In genomic region chr5:140506096-140506794, GRCm38 (mm10) we compare ENCODE assay signal across 9 mouse cellular contexts. TPM values are rescaled to one million over a fixed set of nuclear protein-coding genes. Genes with fewer than 3 reads are reported as not detected.
DNase-seq lines count a peak whose midpoint lies in the region; ATAC-seq and TF ChIP-seq lines count a peak whose summit lies in the region.
"Had no signal": no experiment of that assay in that cellular context is flagged by ENCODE, and none has a peak within 500 bp of the region (broad histone marks: within the 10 kb centered on the region; RNA-seq: fewer than 3 reads in every experiment).

No protein-coding gene starts in this region.

- no peak for TF ChIP-seq CTCF in liver, postnatal 0 days (IDR thresholded peaks at IDR 0.05; ENCODE audit: low read depth)

- H3K4me3 ChIP-seq in heart, embryonic 15.5 days, result peak overlapping the region; percentile 71
- H3K4me3 ChIP-seq in liver, postnatal 0 days (ENCODE audit: low read depth, low read length), result peak overlapping the region; percentile 58

- no peak for ATAC-seq in heart, embryonic 15.5 days (replicated peaks; ENCODE audit: insufficient number of reproducible peaks, insufficient read depth, low FRiP score, low read depth)
- ATAC-seq in liver, postnatal 0 days, result no peak

- H3K27me3 ChIP-seq in heart, embryonic 15.5 days, result no peaks in the 10 kb centered on the region
- no peaks in the 10 kb centered on the region for H3K27me3 ChIP-seq in liver, postnatal 0 days (ENCODE audit: insufficient read depth, low read length)
- H3K27me3 ChIP-seq in splenic B cell, adult 2 months (ENCODE audit: control insufficient read depth, insufficient read depth, low read length, poor library complexity, severe bottlenecking), result no peaks in the 10 kb centered on the region

- WGBS in heart, embryonic 15.5 days, result 32% methylated on average over 22 of the region's 22 CpGs
- 20% methylated on average over 22 of the region's 22 CpGs for WGBS in liver, postnatal 0 days (ENCODE audit: insufficient replicate concordance)

- H3K9me3 ChIP-seq in heart, embryonic 15.5 days (replicated peaks), result no peaks in the 10 kb centered on the region
- H3K9me3 ChIP-seq in liver, postnatal 0 days (ENCODE audit: low read length), result no peaks in the 10 kb centered on the region

- H3K27ac ChIP-seq in heart, embryonic 15.5 days, result peak overlapping the region; percentile 68
- H3K27ac ChIP-seq in liver, postnatal 0 days (ENCODE audit: low read depth), result peak overlapping the region; percentile 81

- peaks cover 49% of the 10 kb centered on the region for H3K4me1 ChIP-seq in heart, embryonic 15.5 days (replicated peaks)
- H3K4me1 ChIP-seq in liver, postnatal 0 days (ENCODE audit: insufficient read depth), result peaks cover 49% of the 10 kb centered on the region

- H3K36me3 ChIP-seq in heart, embryonic 15.5 days, result no peaks in the 10 kb centered on the region
- H3K36me3 ChIP-seq in liver, postnatal 0 days (replicated peaks; ENCODE audit: insufficient read depth, low read length), result no peaks in the 10 kb centered on the region
- no peaks in the 10 kb centered on the region for H3K36me3 ChIP-seq in splenic B cell, adult 2 months (ENCODE audit: control insufficient read depth, insufficient read depth, low read length, poor library complexity, severe bottlenecking)

- TF ChIP-seq EP300 in liver, postnatal 0 days (IDR thresholded peaks at IDR 0.05; ENCODE audit: low read depth), result no peak

- peak; percentile 19 for DNase-seq in adrenal gland, postnatal 10 days
- DNase-seq in adrenal gland, postnatal 4 days (ENCODE audit: low spot score in 2 of 2), result no peak
- peak; percentile 41 for DNase-seq in right cerebral cortex, adult 18-20 months
- no peak for DNase-seq in right cerebral cortex, postnatal 36 days (ENCODE audit: low spot score in 2 of 2)
- peak; percentile 55 for DNase-seq in liver, postnatal 0 days
- peak; percentile 26 for DNase-seq in splenic B cell, adult 2 months (ENCODE audit: low read depth, low spot score)
- DNase-seq in urinary bladder, postnatal 25 days (ENCODE audit: low spot score), result no peak

- peak overlapping the region; percentile 72 for H3K9ac ChIP-seq in heart, embryonic 15.5 days
- peak overlapping the region; percentile 56 for H3K9ac ChIP-seq in liver, postnatal 0 days (replicated peaks)

- peak overlapping the region; percentile 92 for H3K4me2 ChIP-seq in heart, embryonic 15.5 days
- H3K4me2 ChIP-seq in liver, postnatal 0 days (ENCODE audit: low read depth, low read length), result peak overlapping the region; percentile 79

RNA-seq across cellular contexts. Expression of gene Chst12, which starts 0.9 kb away (rescaled TPM):
- total RNA-seq in adrenal gland, postnatal 10 days (2021), result 10 to 100 TPM; 10.9 to 13.9 TPM
- 10 to 100 TPM; 11.0 to 11.8 TPM for total RNA-seq in adrenal gland, postnatal 4 days (2021)
- 12.2 and 17.4 TPM in 2 replicates for polyA plus RNA-seq in heart, embryonic 15.5 days (2015; fragmentation: Nextera tagmentation; extraction: Ambion mirVana)
- polyA plus RNA-seq in liver, postnatal 0 days (2015; fragmentation: Nextera tagmentation; extraction: Ambion mirVana), result 8.6 and 9.1 TPM in 2 replicates

RNA-seq across cellular contexts. Expression of gene Grifin, which starts 58.6 kb away (rescaled TPM):
- total RNA-seq in adrenal gland, postnatal 10 days (2021), result not detected
- total RNA-seq in adrenal gland, postnatal 4 days (2021), result not detected
- 1.1 TPM in 1 of 2 replicates, not detected in the other for polyA plus RNA-seq in heart, embryonic 15.5 days (2015; fragmentation: Nextera tagmentation; extraction: Ambion mirVana)
- polyA plus RNA-seq in liver, postnatal 0 days (2015; fragmentation: Nextera tagmentation; extraction: Ambion mirVana), result not detected in 2 replicates
- total RNA-seq: heart, postnatal 10 days had no signal

Comparison
In these comparisons a context has a peak if more than half of its experiments do, and no peak if none do; other contexts are left out.
1. DNase-seq: peak in adrenal gland, postnatal 10 days (single experiment), right cerebral cortex, adult 18-20 months (single experiment), liver, postnatal 0 days (single experiment) and splenic B cell, adult 2 months (single experiment); none in adrenal gland, postnatal 4 days (0 of 2), right cerebral cortex, postnatal 36 days (0 of 2) and urinary bladder, postnatal 25 days (single experiment).